Mouse (Mus musculus): ENCODE data around the gene Klhl42.

Klhl42 gene

DNA sequence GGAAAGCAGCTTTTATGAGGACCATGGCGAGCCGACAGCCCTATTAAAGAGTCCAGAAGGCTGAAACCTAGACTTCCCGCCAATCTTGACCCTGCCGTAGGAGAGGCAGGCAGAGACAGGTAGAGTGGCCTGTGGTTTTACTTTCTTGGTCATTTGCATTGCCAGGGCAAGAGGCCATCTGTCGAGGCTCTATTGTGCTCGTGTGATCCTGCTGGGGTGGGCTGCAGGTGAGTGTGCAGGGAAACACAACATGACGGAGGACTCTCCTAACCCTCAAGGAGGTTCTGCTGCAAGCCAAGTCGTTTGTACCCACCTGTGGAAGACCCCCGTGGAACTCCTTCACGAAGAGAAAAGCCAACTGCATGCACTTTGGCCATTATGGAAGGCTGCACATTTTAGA lies 54.6 kb downstream of the Klhl42 start:
- no peak for DNase-seq (ENCODE audit: low read depth, low spot score)

DNA sequence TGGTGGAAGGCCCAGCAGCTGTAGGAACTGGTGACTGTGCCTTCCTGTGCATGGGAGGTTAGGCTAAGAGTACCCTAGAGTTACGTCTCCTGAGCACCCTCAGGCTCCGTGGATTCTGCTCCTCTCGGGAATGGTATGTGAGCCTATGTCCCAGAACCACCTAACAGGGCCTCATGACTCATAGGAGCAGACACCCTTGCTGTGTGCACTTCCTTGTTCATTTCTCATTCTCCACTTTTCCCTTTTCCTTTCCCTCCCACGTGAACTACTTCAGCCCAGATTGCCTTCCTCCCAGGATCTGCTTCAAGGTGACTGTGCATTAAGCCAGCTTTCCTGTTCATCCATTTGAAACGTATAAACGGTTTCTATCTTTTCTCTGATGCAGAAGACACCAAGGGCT lies 59.9 kb downstream of the Klhl42 start:
- no peak for DNase-seq (ENCODE audit: low read depth, low spot score)

DNA sequence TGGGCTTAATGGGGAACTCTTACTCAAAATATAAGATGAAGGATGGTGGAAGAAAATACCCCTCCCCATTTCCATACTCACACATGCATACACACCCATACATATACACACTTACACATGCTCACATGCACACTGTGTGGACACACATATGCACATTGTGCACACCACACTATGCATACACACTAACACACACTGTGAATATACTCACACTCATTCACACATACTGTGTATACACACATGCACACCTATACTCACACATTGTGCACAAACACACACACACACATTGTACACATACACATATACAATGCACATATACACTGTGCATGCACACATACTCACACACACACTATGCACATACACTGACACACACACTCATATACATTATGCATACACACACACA lies 60.7 kb downstream of the Klhl42 start:
- DNase-seq (ENCODE audit: low read depth, low spot score), result no peak

DNA sequence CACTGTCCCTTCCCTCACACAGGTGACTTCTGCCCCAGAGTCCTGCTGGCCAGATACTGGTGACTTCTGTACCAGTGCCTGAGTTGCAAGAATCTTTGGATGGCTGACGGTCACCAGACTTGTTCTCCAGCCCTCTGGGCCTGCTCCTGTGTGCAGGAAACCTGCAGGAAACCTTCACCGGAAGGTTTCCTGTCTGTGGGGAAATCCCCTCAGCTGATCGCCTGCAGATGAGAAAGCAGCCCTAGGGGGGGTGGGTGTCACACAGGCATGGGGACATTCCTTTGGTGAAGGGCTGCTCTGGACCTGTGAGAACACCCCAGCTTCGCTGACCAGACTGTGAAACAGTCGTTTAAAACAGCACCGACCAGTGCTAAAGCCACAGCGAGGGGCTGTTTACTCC lies 63.9 kb downstream of the Klhl42 start:
- DNase-seq (ENCODE audit: low read depth, low spot score), result no peak

DNA sequence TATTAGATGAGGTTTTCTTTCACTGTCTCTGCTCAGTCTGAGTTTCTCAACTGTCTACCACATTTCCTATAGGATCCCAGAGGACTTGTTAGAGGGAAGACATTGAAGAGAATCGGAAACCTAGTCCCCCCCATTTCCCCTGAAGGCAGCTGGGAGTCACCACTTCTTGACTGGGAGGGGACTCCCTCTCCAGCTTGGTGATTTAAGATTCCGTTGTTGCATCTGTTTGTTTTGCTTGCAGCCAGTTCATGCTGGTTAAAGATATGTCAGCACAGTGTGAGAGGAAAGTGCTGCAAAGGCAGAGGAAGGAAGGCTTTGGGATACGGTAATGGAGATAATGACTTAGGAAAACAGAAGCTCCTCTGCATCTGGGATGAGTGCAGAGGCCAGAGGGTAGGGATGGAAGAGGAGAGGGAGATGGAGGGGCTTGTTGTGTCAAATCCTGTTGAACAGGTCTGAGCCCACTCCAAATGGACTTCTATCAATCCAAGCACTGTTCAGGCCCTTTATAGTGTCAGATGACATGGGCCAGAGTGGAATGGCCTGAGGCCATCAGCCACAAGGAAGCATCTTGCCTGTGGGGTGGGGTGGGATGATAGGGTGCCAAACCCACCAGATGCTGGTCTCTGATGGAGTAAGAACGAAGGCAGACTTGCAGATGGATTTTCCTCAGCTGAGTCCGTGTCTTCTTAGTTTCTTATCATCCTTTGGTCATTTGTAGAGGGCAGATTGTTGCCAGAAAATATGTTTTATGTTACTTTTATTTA lies 70.8 kb downstream of the Klhl42 start:
- DNase-seq (ENCODE audit: low read depth, low spot score), result no peak

Data from CD4-positive helper T cell, adult 2 months (primary cell).